Mouse (Mus musculus): ENCODE measurements around the gene C8b.
A peak's percentile ranks its signal among the peaks of the same experiment; 100 is the strongest.

The C8b gene

GRCm38 (mm10) chr4:104766065-104766464 lies at the start of gene C8b:
C8b (plus strand) TSS chr4:104766317.
- no peak for DNase-seq

DNA sequence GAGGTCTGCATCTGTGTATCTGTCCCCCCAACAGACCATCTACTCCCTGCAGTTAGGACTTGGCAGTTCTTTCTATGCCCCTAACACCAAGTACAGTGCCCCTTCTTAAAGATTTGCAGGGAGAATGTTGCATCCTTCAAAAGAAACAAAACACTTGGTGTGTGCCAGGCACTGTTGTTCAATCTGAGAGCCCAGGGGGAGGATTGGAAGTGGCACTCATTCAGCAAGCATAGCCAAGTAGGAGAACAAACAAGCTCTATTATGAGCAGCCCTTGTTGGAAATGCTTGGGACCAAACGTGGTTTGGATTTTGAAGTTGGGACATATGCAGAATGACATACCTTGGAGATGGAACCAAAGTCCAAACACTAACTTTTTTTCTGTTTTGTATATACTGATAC lies 49.6 kb upstream of the C8b start:
- DNase-seq: no peak

DNA sequence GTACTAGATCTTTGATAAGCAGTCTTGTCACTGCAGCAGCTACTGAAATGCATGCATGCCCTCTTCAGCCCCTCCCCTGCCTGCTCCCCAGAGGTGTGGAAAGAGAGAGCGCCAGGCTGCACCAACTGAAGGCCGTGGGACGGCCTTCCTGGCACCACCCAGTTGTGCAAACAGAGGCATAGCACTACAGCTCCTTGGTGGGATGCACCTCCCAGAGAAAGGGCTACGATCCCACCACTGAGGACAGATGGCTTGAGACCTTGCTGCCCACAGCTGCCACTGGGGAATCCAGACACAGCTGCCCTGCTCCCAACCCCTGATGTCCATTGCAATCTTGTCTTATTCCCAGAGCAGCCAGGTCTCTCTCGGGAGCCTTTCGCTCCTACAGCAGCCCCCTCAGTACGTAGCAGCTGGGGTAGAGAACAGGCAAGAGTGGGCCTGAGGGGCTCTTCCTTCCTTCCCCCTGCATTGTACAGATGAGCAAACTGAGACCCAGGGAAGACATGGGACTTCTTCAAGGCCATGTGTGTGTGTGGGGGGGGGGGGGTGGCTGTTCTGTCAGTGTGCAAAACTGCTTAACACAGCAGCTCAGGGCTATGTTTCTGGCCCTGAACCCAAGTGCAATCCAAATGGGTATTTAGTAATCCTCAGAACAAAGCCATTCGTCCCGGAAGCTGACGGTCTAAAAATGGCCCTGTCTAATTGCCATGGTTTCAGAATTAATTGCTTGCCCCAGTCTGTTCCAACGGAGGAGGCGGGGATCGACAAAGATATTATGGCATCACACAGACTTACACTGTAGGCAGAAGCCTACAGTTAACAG lies 46.9 kb upstream of the C8b start:
- DNase-seq: no peak

GRCm38 (mm10) chr4:104723527-104724045 lies 42.5 kb upstream of the C8b start:
- DNase-seq: no peak

DNA sequence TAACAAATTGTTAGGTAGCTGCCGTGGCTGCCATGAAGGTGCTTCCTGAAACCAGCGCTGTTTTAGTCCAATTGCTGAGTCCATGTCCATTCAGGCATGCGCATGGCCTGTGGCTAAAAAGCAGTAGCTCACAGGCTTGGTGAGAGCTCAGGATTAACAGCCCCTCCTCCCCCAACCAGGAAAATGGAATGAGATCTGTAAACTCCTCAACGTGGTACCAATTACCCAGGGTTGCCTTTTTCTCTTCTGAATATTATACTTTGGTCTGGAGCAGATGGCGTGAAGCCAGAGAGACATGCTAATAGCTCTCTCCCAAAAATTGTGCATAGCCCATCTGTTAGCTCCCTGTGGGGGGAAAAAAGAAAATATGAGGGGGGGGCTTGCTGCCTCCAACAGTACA lies 41.9 kb upstream of the C8b start:
- DNase-seq: peak; percentile 28 to 56

- DNase-seq: peak in 1 of 2 experiments; percentile 47
Measured at GRCm38 (mm10) chr4:104725673-104726072, 40.4 kb upstream of the C8b start.

DNA sequence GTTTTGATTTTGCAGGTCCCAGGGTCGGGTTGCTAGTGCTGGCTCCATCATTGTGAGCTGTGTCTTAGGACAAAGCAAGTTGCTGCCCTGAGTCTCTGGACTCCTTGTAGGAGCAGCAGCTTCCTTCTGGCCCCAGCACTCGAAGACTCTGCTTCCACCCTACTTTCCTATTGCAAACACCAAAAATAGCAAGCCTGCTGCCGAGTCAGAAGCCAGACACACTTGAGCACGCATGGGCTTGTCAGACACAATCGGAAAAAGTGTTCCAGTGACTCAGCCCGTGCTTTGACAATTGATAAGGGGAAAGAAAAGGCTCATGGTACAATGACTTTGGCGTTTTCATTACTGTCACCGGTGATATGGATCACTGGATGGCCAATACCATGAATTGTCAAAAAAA lies 36.9 kb upstream of the C8b start:
- no peak for DNase-seq

GRCm38 (mm10) chr4:104746500-104746899 lies 19.6 kb upstream of the C8b start:
- peak in 1 of 2 experiments; percentile 34 for DNase-seq

DNA sequence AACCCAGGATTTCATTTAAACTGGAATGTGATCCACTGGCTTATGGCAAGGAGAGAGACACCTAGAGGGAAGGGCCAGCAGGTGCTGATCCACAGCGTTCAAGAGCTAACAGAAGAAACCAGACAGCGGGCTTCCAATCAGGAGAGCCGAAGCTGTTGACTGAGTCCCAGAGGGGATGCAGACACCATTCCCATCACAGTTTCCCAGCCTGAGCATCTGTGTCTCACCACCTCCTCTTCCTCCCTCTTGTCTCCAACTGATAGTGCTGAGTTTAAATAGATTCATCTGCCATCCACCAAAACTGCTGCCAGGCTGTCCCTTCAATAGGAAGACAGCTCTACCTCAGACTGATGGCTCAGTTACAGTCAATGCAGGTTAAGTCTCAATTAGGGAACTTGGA lies 12.0 kb upstream of the C8b start:
- DNase-seq: no peak

- DNase-seq: no peak
Measured at GRCm38 (mm10) chr4:104760878-104761624, 5.1 kb upstream of the C8b start.

DNA sequence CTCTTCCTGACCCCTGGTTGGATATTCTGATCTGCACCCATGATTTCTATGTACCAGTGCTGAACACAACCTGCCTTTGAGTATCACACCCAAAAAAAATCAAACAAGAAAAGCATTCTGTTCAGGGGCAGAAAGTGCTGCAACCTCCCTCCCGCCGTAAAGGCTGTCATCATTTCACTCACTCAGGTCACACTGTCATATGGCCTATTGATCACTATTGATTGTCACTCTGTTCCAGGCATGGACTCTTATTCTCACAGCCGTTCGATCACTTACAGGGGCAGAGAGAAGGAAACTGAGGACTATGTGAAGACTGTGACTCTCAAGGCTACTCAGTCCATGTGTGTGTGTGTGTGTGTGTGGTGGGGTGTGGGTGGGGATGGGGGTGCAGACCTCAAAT lies 2.1 kb downstream of the C8b start:
- no peak for DNase-seq

GRCm38 (mm10) chr4:104769602-104770001 lies 3.5 kb downstream of the C8b start:
- DNase-seq: no peak

DNA sequence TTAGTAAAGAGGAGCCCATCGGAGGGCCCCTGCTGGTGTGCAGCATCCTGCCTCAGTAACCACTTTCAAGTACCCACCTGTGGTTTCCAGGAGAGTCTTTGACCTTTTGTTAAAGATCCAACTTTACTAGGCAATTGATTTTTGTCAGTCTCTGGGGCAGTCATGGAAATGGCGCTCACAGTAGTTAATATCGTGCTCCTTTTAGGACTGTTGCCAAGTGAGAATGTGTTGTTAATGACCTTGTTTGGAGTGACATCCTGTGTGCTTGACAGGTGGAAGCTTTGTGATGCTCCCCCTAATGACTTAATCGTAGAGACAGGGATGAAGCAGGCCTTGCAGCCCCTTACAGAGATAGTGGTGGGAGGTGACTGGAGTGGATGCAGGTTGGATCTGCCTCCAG lies 4.2 kb downstream of the C8b start:
- no peak for DNase-seq

GRCm38 (mm10) chr4:104775601-104776000 lies 9.5 kb downstream of the C8b start:
- no peak for DNase-seq

- no peak for DNase-seq
Measured at GRCm38 (mm10) chr4:104779460-104779859, 13.3 kb downstream of the C8b start.

DNA sequence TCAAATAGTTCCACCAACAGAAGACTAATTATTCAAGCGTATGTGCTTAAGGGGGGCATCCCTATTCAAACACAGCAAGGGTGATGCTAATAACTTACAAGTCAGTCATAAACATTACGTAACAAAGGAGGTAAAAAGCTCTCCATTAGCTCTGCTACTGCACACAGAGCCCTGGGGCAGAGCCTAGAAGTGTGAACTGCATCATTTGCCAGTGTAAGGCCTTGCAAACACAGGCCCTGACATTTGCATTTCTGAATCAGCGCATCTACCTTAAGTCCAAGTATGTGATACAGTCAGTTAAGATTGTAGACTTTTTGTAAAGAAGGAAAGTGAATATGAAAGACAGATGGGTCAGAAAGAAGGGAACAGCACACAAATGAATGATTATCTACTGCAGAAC lies 15.3 kb downstream of the C8b start:
- no peak for DNase-seq

DNA sequence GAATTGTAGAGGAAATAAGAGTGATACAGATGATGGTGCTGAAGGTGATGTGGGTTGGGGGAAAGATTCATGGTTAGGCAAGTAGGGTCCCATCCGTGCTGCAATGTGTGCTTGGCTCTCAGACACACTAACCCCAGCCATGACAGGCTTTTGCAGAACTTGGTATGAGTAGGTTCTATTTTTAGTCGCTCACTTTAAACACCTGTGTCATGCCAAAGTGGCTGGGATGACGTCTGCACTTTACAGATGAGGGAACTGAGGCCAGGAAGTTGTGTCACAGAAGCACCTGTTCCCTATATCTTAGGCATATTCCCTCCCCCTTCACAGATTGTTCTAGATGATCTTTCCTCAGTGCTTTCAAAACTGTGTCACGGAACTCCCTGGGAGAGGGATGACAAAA lies 16.2 kb downstream of the C8b start:
- DNase-seq: no peak

DNA sequence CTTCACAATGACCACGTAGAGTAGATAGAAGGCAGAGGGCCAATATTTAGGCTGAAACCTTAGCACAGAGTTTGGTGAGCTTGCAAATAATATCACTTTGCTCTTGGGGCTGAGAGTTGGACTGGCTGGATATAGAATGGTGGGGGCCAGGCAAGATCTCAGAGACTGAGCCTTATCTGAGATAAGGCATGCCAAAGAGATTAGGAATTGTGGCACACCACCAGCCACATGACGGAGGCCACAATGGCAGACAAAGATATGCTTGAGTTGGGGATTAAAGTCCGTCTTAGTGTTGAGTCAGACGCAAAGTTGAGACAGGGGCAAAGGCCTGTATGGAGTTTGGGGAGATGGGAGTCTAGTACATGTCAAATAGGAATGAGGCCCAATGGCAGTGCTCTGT lies 26.0 kb downstream of the C8b start:
- DNase-seq: no peak

DNA sequence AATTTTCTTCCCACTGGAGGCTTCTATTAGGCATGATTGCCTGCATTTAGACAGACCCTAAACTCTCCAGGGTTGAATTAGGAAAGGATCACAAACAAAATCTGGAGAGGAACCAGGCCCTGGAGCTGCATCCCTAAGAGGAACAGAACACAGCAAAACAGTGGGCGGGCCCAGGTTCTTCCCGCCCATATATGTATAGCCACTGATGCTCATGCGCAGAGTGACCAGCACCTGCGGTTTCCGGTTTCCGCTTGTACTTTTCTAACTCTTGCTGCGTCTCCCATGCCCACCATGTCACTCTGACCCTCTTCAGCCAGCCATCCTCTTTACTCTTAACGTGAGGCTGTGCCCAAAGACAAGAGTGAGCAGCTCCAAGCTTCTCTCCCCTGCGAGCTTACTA lies 32.8 kb downstream of the C8b start:
- no peak for DNase-seq

DNA sequence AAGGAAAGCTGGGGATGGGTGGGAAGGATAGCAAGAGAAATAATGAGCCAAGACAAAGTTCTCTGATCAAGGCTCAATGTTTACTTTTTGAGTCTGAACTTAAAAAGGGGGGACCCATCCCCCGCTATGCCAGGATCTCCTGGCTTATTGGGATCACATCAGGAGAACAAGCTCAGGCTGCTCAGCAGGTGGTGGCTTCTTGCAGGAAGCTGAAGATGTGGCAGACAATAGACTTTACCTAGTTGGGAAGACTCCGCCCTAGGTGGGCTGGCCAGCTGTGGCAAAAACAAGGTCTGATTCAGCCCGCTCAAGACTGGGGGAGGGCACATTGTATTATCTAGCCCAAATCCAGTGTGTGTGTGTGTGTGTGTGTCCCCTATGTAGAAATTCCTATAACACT lies 35.5 kb downstream of the C8b start:
- DNase-seq: no peak

- DNase-seq: no peak
Measured at GRCm38 (mm10) chr4:104804100-104804499, 38.0 kb downstream of the C8b start.

GRCm38 (mm10) chr4:104805414-104806257 lies 39.5 kb downstream of the C8b start:
- no peak for DNase-seq

GRCm38 (mm10) chr4:104810710-104811286 lies 44.7 kb downstream of the C8b start:
- DNase-seq: no peak
